Mouse (Mus musculus): ENCODE results near the gene Gm21820.
"Not testable (repeated sequence)": the region's sequence is repeated elsewhere in the genome, so short reads cannot be mapped to it uniquely, and the experiment has no call there.

The Gm21820 gene

GRCm38 (mm10) chrY:5249341-5249740, at the start of gene Gm21820:
Gm21820 (minus strand) TSS chrY:5249441.
- not testable (repeated sequence) for DNase-seq (ENCODE audit: low spot score in 2 of 2)
